Mouse (Mus musculus): ENCODE measurements around the gene Kat6b. TPM values are rescaled to one million over a fixed set of nuclear protein-coding genes. Genes with fewer than 3 reads are reported as not detected.
A peak's percentile ranks its signal among the peaks of the same experiment; 100 is the strongest.

Kat6b gene
- total and polyA plus RNA-seq, 2 experiments from 2014 or later: 16.9 to 35.8 TPM

DNA sequence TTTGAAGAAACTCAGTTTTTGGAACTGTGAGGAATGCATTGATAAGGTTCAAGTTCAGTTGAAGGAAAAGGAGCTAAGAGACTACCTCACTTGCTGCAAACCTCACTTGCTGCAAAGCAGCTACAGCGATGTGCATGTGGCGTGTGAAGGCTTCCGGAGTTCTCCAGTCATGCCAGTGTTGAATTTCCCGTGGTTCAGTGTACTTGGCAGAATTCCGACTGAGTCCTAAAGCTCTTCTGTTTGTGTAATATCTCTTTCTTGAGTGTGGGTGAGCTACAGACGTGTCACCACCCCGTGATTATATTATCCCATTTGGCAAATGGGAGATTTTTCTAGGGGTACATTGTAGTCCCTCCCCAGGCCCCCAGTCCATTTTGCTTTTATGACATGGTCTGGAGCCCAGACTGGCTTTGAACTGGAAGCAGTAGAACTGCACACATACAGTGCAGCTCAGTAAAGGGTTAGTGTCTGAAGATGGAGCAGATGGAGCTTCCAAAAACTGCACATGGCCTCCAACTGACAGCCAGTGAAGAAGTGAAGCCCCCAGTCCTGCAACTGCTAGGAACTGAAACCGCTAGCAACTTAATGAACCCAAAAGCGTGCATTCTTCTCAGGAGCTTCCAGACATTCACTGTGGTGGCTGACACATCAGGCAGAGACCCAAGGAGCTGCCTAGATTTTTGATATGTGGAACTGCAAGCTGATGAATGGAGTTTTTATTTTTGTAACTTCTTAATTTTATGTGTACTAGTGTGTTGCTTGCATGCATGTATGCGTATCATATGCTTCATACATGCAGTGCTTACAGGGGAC lies 84.5 kb downstream of the Kat6b start:
- Histone ChIP-seq H3K36me3 (ENCODE audit: insufficient read depth) (no peaks in the 10 kb centered on the region), H3K9me3 (ENCODE audit: low read length) (no peaks in the 10 kb centered on the region), H3K4me3 (ENCODE audit: low read depth, low read length) (no peak overlapping the region), H3K4me1 (ENCODE audit: insufficient read depth) (peaks cover 10% of the 10 kb centered on the region), H3K27ac (ENCODE audit: low read depth, low read length) (peak overlapping the region; percentile 35; the same call in 1 of the 2 replicates), H3K9ac (no peak overlapping the region), H3K4me2 (ENCODE audit: low read depth) (no peak overlapping the region), H3K27me3 (ENCODE audit: insufficient read depth, low read length) (no peaks in the 10 kb centered on the region)
- TF ChIP-seq CTCF (IDR thresholded peaks at IDR 0.05; ENCODE audit: low read depth): no peak
- DNase-seq (no peak), ATAC-seq (peak; percentile 52)
- 67% methylated on average over 10 of the region's 10 CpGs for WGBS

DNA sequence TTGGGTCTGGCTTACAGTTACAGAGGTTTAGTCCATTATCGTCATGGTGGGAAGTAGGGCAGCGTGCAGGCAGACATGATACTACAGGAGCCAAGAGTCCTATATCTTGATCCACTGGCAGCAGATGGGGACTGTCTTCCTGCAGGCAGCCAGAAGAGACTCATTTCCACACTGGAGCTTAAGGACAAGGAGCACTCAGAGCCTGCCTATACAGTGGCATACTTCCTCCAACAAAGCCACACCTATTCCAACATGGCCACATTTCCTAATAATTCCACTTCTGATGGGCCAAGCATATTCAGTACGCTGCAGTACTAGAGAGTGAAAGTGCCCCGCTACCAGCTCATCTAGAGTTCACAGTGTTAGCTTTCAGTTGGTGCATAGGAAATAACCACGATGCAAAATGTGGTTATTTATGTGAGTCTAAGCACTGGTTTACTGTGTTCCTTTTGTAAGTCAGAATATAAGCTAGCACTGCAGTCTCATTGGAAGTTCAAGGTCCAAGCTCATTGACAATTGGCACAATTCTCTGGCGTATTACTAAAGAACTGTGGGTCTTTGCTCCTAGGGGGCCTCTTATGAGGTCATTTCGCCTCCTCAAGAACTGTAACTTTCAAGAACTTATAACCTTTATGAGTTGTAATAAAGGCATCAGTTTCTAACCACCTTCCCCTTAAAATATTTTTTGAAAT lies 86.2 kb downstream of the Kat6b start:
- Histone ChIP-seq H3K27ac (ENCODE audit: low read depth, low read length) (no peak overlapping the region), H3K4me1 (ENCODE audit: insufficient read depth) (peaks cover 10% of the 10 kb centered on the region), H3K4me2 (ENCODE audit: low read depth) (no peak overlapping the region), H3K27me3 (ENCODE audit: insufficient read depth, low read length) (no peaks in the 10 kb centered on the region), H3K9me3 (ENCODE audit: low read length) (no peaks in the 10 kb centered on the region), H3K36me3 (ENCODE audit: insufficient read depth) (no peaks in the 10 kb centered on the region), H3K9ac (no peak overlapping the region), H3K4me3 (ENCODE audit: low read depth, low read length) (no peak overlapping the region)
- TF ChIP-seq CTCF (IDR thresholded peaks at IDR 0.05; ENCODE audit: low read depth): no peak
- ATAC-seq (no peak), DNase-seq (no peak)
- 84% methylated on average over 7 of the region's 7 CpGs for WGBS

DNA sequence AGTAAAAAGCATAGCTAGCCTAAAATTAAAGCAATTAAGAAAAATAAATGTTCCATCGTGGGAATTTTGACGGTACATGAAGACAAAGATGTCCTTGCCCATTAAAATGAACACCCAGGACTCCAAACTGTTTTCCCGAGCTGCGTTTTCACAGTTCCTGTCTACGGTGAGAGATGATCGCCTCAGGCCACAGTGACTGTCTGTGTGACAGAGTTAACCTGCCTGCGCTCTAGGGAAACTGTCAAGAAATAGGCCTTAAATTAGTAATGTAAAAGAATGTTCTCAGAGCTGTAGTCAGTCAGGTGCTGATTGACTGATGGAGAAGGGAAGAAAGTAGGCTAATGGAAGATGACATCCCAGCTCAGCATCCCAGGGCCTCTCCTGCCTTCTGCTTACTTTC lies 87.6 kb downstream of the Kat6b start:
- Histone ChIP-seq H3K27me3 (ENCODE audit: insufficient read depth, low read length) (no peaks in the 10 kb centered on the region), H3K4me3 (ENCODE audit: low read depth, low read length) (no peak overlapping the region), H3K4me2 (ENCODE audit: low read depth) (no peak overlapping the region), H3K36me3 (ENCODE audit: insufficient read depth) (no peaks in the 10 kb centered on the region), H3K27ac (ENCODE audit: low read depth, low read length) (no peak overlapping the region), H3K9ac (no peak overlapping the region), H3K9me3 (ENCODE audit: low read length) (no peaks in the 10 kb centered on the region), H3K4me1 (ENCODE audit: insufficient read depth) (peaks cover 10% of the 10 kb centered on the region)
- ATAC-seq (no peak), DNase-seq (no peak)
- no peak for TF ChIP-seq CTCF (IDR thresholded peaks at IDR 0.05; ENCODE audit: low read depth)
- 61% methylated on average over 7 of the region's 7 CpGs for WGBS

DNA sequence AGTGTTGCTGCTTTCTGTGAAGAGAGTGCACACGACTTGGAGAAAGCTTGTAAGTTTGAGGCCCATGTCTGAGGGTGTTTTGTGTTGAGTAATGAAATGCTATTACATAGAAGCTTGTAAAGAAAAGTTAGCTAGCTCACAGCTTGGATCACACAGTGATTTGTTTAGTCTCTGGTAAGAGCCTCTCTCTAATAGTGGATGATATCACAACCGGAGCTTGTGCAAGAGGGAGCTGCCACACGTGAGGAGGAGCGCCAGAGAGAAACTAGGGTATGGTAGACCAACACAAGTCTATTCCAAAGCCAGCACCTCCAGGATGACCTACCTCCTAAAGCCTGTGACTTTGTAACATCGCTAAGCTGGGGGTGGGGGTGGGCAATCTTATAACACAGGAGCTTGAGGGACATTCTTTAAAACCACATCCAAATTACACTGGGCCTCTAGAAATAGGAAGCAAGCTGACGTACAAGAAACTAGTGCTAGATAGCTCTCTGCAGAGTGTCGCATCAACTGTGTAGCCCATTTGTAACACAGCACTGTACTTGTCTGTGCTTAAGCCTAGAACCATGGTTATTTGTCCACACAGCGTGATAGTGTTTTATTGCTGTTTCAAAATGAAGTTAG lies 93.6 kb downstream of the Kat6b start:
- H3K4me1 ChIP-seq (ENCODE audit: insufficient read depth): no peaks in the 10 kb centered on the region
- no peak overlapping the region for H3K9ac ChIP-seq
- no peaks in the 10 kb centered on the region for H3K9me3 ChIP-seq (ENCODE audit: low read length)
- ATAC-seq: no peak
- 80% methylated on average over 8 of the region's 8 CpGs for WGBS
- no peaks in the 10 kb centered on the region for H3K36me3 ChIP-seq (ENCODE audit: insufficient read depth)
- DNase-seq: no peak
- TF ChIP-seq CTCF (IDR thresholded peaks at IDR 0.05; ENCODE audit: low read depth): no peak
- H3K4me3 ChIP-seq (ENCODE audit: low read depth, low read length): no peak overlapping the region
- H3K27me3 ChIP-seq (ENCODE audit: insufficient read depth, low read length): no peaks in the 10 kb centered on the region
- no peak overlapping the region for H3K27ac ChIP-seq (ENCODE audit: low read depth, low read length)
- no peak overlapping the region for H3K4me2 ChIP-seq (ENCODE audit: low read depth)

DNA sequence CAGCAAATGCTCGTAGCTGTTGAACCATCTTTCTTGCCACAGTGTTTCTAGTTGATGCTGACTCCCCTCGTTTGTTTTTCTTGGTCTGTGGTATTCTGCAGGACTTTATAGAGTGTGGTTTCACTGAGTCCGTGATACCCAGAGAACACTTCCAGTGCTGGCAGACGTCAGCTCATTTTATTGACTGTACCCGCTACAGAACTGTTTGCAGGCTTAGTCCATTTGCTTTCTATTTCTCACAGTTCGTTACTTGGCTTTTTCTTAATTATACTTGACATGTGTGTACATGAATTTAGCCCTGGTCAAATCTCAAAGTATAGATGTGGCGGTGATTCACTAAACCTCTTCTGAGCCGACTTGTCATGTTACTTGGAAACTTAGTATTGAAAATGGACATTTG lies 95.6 kb downstream of the Kat6b start:
- WGBS: 56% methylated on average over 8 of the region's 8 CpGs
- DNase-seq (no peak), ATAC-seq (no peak)
- no peak overlapping the region for H3K4me3 ChIP-seq (ENCODE audit: low read depth, low read length)
- H3K9me3 ChIP-seq (ENCODE audit: low read length): no peaks in the 10 kb centered on the region
- TF ChIP-seq CTCF (IDR thresholded peaks at IDR 0.05; ENCODE audit: low read depth): no peak
- H3K27me3 ChIP-seq (ENCODE audit: insufficient read depth, low read length): no peaks in the 10 kb centered on the region
- no peak overlapping the region for H3K4me2 ChIP-seq (ENCODE audit: low read depth)
- H3K36me3 ChIP-seq (ENCODE audit: insufficient read depth): no peaks in the 10 kb centered on the region
- H3K4me1 ChIP-seq (ENCODE audit: insufficient read depth): peaks cover 5% of the 10 kb centered on the region; the same call in 1 of the 2 replicates
- no peak overlapping the region for H3K27ac ChIP-seq (ENCODE audit: low read depth, low read length)
- no peak overlapping the region for H3K9ac ChIP-seq

DNA sequence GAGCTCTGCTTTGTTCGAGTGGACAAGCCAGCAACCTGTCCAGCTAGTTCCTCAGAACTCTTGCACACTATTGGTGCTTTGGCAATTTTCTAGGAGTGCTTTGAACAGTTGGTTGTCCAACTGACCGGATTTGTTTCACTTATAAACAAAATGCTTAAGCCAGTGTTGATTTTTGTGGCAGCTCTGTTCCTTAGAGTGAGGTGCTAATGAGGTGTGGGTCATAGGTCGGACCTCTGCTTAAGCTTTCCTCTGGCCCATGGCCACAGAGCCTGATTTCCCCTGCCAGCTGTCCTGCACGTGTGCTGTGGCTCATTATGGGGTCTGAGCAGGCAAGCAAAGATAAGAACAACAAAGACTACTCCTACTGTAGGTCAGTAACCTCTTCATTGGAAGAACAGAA lies 100.0 kb downstream of the Kat6b start:
- no peak for TF ChIP-seq CTCF (IDR thresholded peaks at IDR 0.05; ENCODE audit: low read depth)
- Histone ChIP-seq H3K4me2 (ENCODE audit: low read depth) (no peak overlapping the region), H3K36me3 (ENCODE audit: insufficient read depth) (no peaks in the 10 kb centered on the region), H3K27me3 (ENCODE audit: insufficient read depth, low read length) (no peaks in the 10 kb centered on the region), H3K4me3 (ENCODE audit: low read depth, low read length) (no peak overlapping the region), H3K27ac (ENCODE audit: low read depth, low read length) (no peak overlapping the region), H3K9me3 (ENCODE audit: low read length) (no peaks in the 10 kb centered on the region), H3K4me1 (ENCODE audit: insufficient read depth) (peaks cover 19% of the 10 kb centered on the region), H3K9ac (no peak overlapping the region)
- WGBS: 6% methylated on average over 4 of the region's 4 CpGs
- no peak for DNase-seq
- ATAC-seq: no peak

DNA sequence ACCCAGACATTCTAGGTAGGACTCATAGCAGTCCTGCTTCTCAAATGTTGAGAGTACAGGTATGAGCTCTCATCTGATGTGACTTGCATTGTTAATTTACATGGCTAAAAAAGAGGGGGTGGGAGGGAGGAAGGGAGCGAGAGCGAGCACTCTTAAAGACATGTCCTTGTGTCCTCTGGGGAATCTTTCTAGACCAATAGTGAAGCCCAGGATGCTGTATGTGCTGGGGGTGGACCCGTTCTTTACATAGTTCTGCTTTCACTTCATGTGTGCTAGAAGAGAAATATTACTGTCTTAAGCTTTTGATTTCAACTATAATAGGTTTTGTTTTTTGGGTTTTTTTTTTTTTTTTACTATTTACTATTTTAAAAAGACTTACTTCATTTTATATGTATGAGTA lies 101.1 kb downstream of the Kat6b start:
- H3K36me3 ChIP-seq (ENCODE audit: insufficient read depth): no peaks in the 10 kb centered on the region
- peak overlapping the region; percentile 30; the same call in 1 of the 2 replicates for H3K27ac ChIP-seq (ENCODE audit: low read depth, low read length)
- WGBS: 90% methylated on average over 3 of the region's 3 CpGs
- no peak overlapping the region for H3K4me3 ChIP-seq (ENCODE audit: low read depth, low read length)
- peaks cover 19% of the 10 kb centered on the region for H3K4me1 ChIP-seq (ENCODE audit: insufficient read depth)
- no peaks in the 10 kb centered on the region for H3K9me3 ChIP-seq (ENCODE audit: low read length)
- DNase-seq (no peak), ATAC-seq (no peak)
- no peak for TF ChIP-seq CTCF (IDR thresholded peaks at IDR 0.05; ENCODE audit: low read depth)
- H3K4me2 ChIP-seq (ENCODE audit: low read depth): no peak overlapping the region
- no peaks in the 10 kb centered on the region for H3K27me3 ChIP-seq (ENCODE audit: insufficient read depth, low read length)
- H3K9ac ChIP-seq: no peak overlapping the region
